Mouse (Mus musculus) small intestine, adult 2 months (tissue): Measurements from ENCODE around the gene Hnf1a.

ENCODE experiments used
- CTCF ChIP-seq: fragments of 200-500 bp; IDR thresholded peaks from 2 replicates; pipeline ENCODE4 v1.5.1; 2012; ENCODE audit warnings: low read depth, mild to moderate bottlenecking, control low read depth, inconsistent platforms, low read length, moderate library complexity, mixed read lengths; ENCODE audit not compliant: insufficient replicate concordance, insufficient read length; ENCODE audit errors: extremely low read depth
- POLR2A ChIP-seq: fragments of 200-500 bp; IDR thresholded peaks from 2 replicates; pipeline ENCODE4 v1.6.1; 2012; ENCODE audit warnings: low read depth, mild to moderate bottlenecking, control low read depth, inconsistent platforms, low read length, moderate library complexity

- TF ChIP-seq CTCF (no peak), POLR2A (no peak)
Measured at GRCm38 (mm10) chr5:115003224-115003873, 32.5 kb upstream of the Hnf1a start.
